Mouse (Mus musculus) hematopoietic stem cell, adult 5-6 weeks (primary cell): ENCODE data around the gene Mrpl9. TPM values are rescaled to one million over a fixed set of nuclear protein-coding genes. Genes with fewer than 3 reads are reported as not detected.

ENCODE experiments used
- ATAC-seq, 2 experiments: fragments of 125-278 bp in 1 of 2; replicated peaks in 1 of 2; 2 replicates each; pipeline ENCODE4 v1.8.0; 2016 to 2017; ENCODE audit warnings: inconsistent platforms in 2 of 2, mild to moderate bottlenecking in 2 of 2, moderate number of reproducible peaks in 2 of 2, low read depth in 1 of 2, moderate TSS enrichment in 1 of 2; ENCODE audit not compliant: low FRiP score in 2 of 2, poor library complexity in 2 of 2, severe bottlenecking in 2 of 2, insufficient read depth in 1 of 2, low TSS enrichment in 1 of 2
- total RNA-seq: library from RNA; stranded (forward); fragments of 172-1452, 232-1000 nt; gene quantifications from 2 replicates; pipeline ENCODE4 v1.2.3, GENCODE M21; 2017

Gene Mrpl9
- total RNA-seq, 1 experiment from 2014 or later: 67.4 TPM

DNA sequence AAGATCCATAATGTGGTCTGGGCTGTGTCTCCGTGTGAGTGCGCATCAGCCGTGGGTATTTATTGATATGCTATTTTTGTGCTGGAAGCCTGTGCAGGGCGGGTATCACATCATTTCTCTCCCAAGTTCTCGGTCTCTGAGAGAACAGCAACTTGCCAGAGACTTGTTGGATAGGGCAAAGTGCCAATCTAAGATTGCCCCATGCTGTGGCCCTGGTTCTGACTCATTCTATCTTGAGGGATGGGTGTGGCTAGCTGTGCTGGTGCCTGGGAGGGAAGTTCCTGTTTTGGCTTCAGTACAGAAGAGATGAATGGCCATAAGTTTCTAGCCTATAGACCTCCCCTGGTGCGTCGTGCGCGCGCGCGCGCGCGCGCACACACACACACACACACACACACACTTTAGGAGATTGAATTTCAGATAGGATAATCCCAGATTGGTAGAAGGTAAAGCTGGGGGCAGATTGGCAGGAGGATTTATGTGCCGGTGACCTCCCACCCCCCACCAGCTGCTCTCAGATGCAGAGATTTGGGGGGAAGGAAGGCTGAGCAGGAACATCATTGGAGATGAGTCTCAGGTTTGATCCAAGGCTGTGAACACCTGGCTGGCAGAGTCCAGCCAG lies 39.8 kb downstream of the Mrpl9 start:
- ATAC-seq: peak; percentile 6 to 41; a peak in 1 of 4 replicates

DNA sequence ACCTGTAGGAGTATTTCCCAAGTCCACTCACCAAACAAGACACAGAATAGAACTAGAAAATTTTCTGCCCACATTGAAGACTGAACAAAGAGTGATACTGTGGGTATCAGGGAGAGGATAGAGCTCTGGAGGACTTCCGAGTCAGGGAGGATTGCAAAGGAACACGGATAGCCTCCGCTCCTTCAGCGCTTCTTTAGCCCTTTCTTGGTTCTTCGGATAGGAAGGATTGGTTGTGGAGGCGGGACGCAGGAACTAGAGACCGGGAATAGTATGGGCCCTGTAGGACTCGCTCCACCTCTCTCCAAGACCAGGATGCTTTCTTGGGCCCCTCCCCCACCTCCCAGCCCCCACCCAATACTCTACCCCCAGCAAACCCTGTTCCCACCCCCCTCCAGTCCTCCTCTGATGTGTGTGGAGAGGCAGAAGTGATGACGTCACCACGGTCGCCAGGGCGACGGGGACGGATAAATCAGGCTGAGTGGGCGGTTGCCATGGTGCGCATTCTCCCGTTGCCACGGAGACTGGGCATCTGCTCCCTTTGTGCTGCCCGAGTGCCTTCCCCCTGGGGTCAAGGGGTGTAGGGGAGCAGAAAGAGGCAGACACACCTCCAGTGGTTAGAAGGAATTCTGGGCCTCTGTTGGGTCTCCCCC lies 40.8 kb downstream of the Mrpl9 start:
- no peak for ATAC-seq

DNA sequence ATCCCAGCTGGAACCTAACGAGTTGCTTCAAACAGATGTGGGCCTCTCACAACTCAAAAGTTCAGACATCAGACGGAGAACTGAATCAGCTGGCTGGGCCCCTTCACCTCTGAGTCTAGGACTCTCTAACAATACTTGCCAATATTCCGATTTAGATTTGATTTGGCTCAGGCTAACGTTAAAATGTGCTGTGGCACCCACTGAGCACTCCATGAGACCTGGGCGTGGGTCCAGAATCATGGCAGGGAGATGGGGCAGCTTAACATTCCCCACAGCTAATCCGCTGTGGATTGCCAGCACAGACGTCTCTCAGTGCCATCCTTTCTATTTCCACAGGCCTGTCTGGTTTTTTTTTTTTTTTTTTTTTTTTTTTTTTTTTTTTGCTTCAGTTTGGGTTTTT lies 42.8 kb downstream of the Mrpl9 start:
- no peak for ATAC-seq

DNA sequence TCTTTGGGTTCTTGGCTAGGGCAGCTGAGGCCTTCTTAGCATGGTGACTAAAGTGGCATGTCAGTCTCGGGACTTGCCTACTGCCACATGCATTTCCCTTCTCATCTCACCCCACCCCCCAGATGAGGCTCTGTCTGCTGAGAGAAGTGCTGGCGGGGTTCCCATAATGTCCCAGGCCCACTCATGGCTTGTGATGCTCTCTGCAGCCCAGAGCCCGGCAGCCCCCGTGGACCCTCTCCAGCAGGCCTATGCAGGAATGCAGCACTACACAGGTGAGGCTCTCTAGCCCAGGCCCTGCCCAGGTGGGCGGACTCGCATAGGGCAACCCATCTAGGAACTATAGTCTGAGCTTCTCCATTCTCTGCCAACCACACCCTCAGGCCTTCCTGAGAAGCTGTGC lies 44.5 kb downstream of the Mrpl9 start:
- no peak for ATAC-seq

DNA sequence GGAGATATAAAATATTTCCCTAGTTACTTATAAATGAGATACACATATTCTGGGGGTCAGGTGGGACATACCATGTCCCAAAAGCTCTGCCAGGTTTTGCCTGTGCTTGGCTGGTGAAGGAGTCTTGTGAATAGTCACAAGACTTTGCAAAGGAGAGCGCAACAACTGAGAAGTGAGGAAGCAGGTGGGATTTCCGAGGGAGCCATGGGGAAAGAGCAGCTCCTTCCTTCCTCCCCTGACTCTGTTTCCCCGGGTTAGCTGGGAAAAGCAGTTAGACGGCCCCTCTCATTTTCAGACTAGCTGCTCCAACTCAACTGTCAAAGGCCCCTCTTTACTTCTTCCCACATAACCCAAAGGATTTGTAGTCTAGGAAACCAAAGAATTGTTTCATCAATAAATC lies 54.0 kb downstream of the Mrpl9 start:
- ATAC-seq: no peak

Other genes with a start within 250 kb of the Mrpl9 start
- gene Gm5286, start 246.6 kb upstream of the Mrpl9 start, total RNA-seq: not detected in 2 replicates
- not detected in 2 replicates for gene Gm4778, start 179.3 kb upstream of the Mrpl9 start, total RNA-seq
- 2.9 and 3.9 TPM in 2 replicates for gene Them4, start 133.2 kb upstream of the Mrpl9 start, total RNA-seq
- gene Them5, start 101.2 kb upstream of the Mrpl9 start, total RNA-seq: not detected in 2 replicates
- gene C2cd4d, start 80.9 kb upstream of the Mrpl9 start, total RNA-seq: not detected in 2 replicates
- gene Rorc, start 70.5 kb upstream of the Mrpl9 start, total RNA-seq: 0.35 and 2.1 TPM in 2 replicates
- not detected in 2 replicates for gene Lingo4, start 44.8 kb upstream of the Mrpl9 start, total RNA-seq
- 7.8 and 9.5 TPM in 2 replicates for gene Tdrkh, start 30.0 kb upstream of the Mrpl9 start, total RNA-seq
- gene Oaz3, start 597 bp downstream of the Mrpl9 start, total RNA-seq: 0.25 TPM in 1 of 2 replicates, not detected in the other
- gene Celf3, start 35.0 kb downstream of the Mrpl9 start, total RNA-seq: not detected in 2 replicates
- not detected in 2 replicates for gene Riiad1, start 37.0 kb downstream of the Mrpl9 start, total RNA-seq
- 28.5 TPM in 2 replicates for gene Snx27, start 139.4 kb downstream of the Mrpl9 start, total RNA-seq
- gene Gm10972, start 199.8 kb downstream of the Mrpl9 start, total RNA-seq: not detected in 2 replicates
- 4.6 and 17.6 TPM in 2 replicates for gene Tuft1, start 215.6 kb downstream of the Mrpl9 start, total RNA-seq